Mouse (Mus musculus): Measurements from ENCODE around the gene Dhx29. TPM values are rescaled to one million over a fixed set of nuclear protein-coding genes. Genes with fewer than 3 reads are reported as not detected.

The Dhx29 gene
- 17.0 and 24.0 TPM in 2 replicates for total RNA-seq (2017)

DNA sequence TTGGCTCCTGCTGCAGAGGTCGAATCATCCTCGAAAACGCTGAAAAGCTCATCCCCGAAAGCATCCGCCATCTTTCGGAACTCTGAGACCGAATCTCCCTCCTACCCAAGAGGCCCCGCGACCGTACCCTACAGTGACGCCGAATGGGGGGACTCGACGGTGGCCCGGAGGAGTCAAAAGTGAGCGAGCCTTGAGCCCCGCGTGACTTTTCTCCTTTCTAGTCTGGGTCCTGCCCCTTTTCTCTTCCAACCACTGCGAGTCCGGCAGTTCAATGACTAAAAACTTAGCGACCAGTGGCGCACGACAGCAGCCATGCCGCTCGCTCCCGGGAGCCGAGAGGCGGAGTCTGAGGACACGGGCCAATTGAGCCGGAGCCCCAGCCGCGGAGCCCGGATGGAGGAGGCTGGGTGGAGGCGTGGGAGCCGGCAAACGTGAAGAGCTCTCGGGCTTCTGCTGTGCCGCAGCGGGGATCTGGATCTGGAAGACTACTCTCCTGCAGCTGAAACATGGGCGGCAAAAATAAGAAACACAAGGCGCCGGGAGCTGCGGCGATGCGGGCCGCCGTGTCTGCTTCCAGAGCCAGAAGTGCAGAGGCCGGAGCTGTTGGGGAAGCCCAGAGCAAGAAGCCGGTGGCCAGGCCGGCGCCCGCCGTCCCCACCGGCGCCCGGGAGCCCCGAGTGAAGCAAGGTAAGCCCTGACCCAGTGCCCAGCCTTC, at the start of gene Dhx29, which contains the start of gene Mtrex:
TSS of gene Dhx29 (plus strand) at position 168 of the 715 bp plus-strand sequence.
TSS of gene Mtrex (minus strand) at position 112 of the 715 bp plus-strand sequence.
- peak; percentile 97 to 98 for ATAC-seq (replicated peaks in 1 of 2; ENCODE audit: insufficient read depth in 1 of 2, low FRiP score in 2 of 2, low TSS enrichment in 1 of 2, low read depth in 1 of 2, poor library complexity in 2 of 2, severe bottlenecking in 2 of 2)

- ATAC-seq (replicated peaks in 1 of 2; ENCODE audit: insufficient read depth in 1 of 2, low FRiP score in 2 of 2, low TSS enrichment in 1 of 2, low read depth in 1 of 2, poor library complexity in 2 of 2, severe bottlenecking in 2 of 2): no peak
These were observed 40.0 kb upstream of the Dhx29 start for GRCm38 (mm10) chr13:112887234-112887633.

- no peak for ATAC-seq (replicated peaks in 1 of 2; ENCODE audit: insufficient read depth in 1 of 2, low FRiP score in 2 of 2, low TSS enrichment in 1 of 2, low read depth in 1 of 2, poor library complexity in 2 of 2, severe bottlenecking in 2 of 2)
These were observed 25.1 kb upstream of the Dhx29 start for GRCm38 (mm10) chr13:112902176-112902575.

DNA sequence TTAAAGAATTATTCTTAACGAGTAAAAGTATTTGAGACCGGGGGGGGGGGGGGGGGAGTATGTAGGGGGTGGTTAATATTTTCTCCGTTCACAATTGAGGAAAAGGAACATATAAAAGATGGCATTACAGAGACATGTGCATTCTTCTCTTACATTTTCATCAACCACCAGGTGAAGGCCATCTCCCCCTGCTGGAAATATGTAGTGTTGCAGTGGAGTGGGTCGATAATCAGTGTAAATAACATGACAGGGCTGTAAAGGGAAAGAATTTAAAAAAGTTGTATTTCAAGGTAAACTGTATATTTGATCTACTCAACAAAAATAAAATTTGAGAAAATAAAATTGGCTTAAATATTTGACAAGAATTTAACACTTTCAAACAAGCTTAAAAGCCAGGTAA, 17.6 kb upstream of the Dhx29 start:
- peak; percentile 67 to 69; a peak in 2 of 4 replicates for ATAC-seq (replicated peaks in 1 of 2; ENCODE audit: insufficient read depth in 1 of 2, low FRiP score in 2 of 2, low TSS enrichment in 1 of 2, low read depth in 1 of 2, poor library complexity in 2 of 2, severe bottlenecking in 2 of 2)

DNA sequence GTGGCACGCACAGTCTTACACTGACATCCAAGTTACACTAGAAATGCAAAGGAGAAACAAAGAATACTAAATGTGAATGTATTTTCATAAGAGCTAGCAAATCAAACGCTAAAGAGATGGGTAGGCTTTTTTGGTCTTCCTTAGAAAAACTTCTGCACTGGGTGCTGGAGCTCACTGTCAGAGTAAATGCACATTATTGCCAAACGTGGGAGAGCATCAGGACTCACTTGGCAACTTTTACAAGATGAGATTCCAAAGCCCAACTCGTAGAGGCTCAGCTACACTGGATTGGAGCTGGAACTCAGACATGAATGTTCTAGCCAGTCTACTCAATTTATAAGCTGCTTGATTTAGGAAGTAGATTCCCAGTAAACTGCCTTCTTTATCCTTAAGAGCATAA, 16.8 kb upstream of the Dhx29 start:
- ATAC-seq (replicated peaks in 1 of 2; ENCODE audit: insufficient read depth in 1 of 2, low FRiP score in 2 of 2, low TSS enrichment in 1 of 2, low read depth in 1 of 2, poor library complexity in 2 of 2, severe bottlenecking in 2 of 2): no peak

DNA sequence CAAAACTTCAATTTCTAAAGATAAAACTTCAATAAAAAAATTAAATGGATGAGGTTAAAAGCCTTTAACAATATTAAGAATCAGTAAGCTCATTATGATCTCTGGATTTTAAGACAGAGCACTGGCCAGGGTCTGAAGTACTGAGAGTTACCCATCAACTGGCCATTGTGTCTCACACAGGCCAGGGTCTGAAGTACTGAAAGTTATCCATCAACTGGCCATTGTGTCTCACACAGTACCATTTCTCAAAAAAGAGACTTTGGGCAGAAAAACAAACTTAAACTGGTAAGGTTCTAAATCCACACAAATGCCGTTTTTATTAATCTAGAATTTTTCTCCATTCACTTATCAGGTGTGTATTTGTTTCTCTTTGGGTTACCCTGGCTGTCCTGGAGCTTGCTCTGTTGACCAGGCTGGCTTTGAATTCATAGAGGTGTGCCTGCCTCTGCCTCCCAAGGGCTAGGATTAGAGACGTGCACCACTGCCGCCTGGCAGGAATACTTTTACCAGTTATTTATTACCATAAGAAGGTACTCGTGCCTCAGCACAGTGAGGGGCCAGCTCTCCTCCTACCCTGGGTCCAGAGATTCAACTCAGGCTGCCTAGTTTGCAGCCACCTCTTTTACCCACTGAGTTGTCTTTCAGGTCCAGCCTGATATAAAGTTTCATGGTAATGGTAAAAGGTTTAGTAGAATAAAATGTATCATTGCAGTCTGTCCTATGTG, 8.0 kb upstream of the Dhx29 start:
- no peak for ATAC-seq (replicated peaks in 1 of 2; ENCODE audit: insufficient read depth in 1 of 2, low FRiP score in 2 of 2, low TSS enrichment in 1 of 2, low read depth in 1 of 2, poor library complexity in 2 of 2, severe bottlenecking in 2 of 2)

GRCm38 (mm10) chr13:112920906-112921305, 6.3 kb upstream of the Dhx29 start:
- no peak for ATAC-seq (replicated peaks in 1 of 2; ENCODE audit: insufficient read depth in 1 of 2, low FRiP score in 2 of 2, low TSS enrichment in 1 of 2, low read depth in 1 of 2, poor library complexity in 2 of 2, severe bottlenecking in 2 of 2)

DNA sequence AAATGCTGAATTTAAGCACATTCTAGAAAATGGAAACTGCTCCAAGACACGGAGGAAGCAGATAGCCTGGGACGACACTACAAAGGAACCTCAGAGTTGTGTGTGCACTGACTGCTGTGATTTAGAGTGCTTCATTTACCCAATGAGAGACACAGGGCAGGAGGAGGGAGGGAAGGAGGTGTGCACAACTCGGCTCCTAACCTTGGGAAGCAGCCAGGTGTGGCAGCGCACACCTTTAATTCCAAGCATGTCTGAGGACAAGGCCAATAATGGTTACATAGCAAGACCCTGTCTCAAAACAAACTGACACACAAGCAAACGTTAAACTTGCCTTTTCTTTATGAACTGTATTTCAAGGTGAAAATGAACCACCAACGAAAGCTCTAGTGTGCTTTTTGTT, 2.0 kb upstream of the Dhx29 start:
- no peak for ATAC-seq (replicated peaks in 1 of 2; ENCODE audit: insufficient read depth in 1 of 2, low FRiP score in 2 of 2, low TSS enrichment in 1 of 2, low read depth in 1 of 2, poor library complexity in 2 of 2, severe bottlenecking in 2 of 2)

DNA sequence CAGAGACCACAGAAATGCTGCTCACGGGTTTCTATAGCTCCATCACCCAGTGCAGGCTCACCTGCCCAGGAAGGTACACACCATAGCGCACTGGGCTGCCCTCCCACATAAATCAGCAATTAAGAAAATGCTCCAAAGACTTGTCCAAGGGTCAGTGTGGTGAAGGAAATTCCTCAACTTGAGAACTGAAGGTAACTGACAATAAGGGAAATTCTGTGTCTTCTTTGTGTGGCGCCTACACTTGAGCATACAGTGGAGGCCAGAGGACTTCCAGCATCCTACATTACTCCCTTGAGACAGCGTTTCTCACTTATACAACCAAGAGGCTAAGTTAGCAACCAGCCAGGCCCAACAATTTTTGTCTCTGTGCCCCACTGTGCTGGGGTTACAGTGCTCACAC, 1.3 kb upstream of the Dhx29 start:
- no peak for ATAC-seq (replicated peaks in 1 of 2; ENCODE audit: insufficient read depth in 1 of 2, low FRiP score in 2 of 2, low TSS enrichment in 1 of 2, low read depth in 1 of 2, poor library complexity in 2 of 2, severe bottlenecking in 2 of 2)

DNA sequence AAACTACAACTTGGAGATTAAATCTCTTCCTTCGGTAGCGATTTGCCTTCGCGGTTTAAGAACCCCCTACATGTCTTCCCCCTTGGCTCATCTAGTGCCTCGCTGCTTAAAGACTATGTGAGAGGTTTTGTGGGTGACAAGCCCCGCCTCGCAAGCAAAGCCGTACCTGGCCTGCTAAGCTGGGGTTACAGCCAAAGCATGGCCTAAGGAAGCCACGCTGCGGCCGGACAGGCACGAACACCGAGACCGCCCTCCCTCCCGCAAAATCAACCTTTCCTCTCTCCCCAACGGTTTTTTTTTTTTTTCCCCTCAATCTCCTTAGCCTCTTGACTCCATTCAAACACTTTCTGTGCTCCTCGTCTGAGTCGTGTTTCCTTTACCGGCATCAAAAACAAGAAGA, 458 bp upstream of the Dhx29 start:
- ATAC-seq (replicated peaks in 1 of 2; ENCODE audit: insufficient read depth in 1 of 2, low FRiP score in 2 of 2, low TSS enrichment in 1 of 2, low read depth in 1 of 2, poor library complexity in 2 of 2, severe bottlenecking in 2 of 2): peak in 1 of 2 experiments; percentile 30; a peak in 2 of 4 replicates

- no peak for ATAC-seq (replicated peaks in 1 of 2; ENCODE audit: insufficient read depth in 1 of 2, low FRiP score in 2 of 2, low TSS enrichment in 1 of 2, low read depth in 1 of 2, poor library complexity in 2 of 2, severe bottlenecking in 2 of 2)
These were observed 899 bp downstream of the Dhx29 start for GRCm38 (mm10) chr13:112928038-112928668.

GRCm38 (mm10) chr13:112938130-112938529, 10.9 kb downstream of the Dhx29 start:
- no peak for ATAC-seq (replicated peaks in 1 of 2; ENCODE audit: insufficient read depth in 1 of 2, low FRiP score in 2 of 2, low TSS enrichment in 1 of 2, low read depth in 1 of 2, poor library complexity in 2 of 2, severe bottlenecking in 2 of 2)

GRCm38 (mm10) chr13:112941879-112942330, 14.7 kb downstream of the Dhx29 start:
- ATAC-seq (replicated peaks in 1 of 2; ENCODE audit: insufficient read depth in 1 of 2, low FRiP score in 2 of 2, low TSS enrichment in 1 of 2, low read depth in 1 of 2, poor library complexity in 2 of 2, severe bottlenecking in 2 of 2): no peak

- ATAC-seq (replicated peaks in 1 of 2; ENCODE audit: insufficient read depth in 1 of 2, low FRiP score in 2 of 2, low TSS enrichment in 1 of 2, low read depth in 1 of 2, poor library complexity in 2 of 2, severe bottlenecking in 2 of 2): no peak
These were observed 18.1 kb downstream of the Dhx29 start for GRCm38 (mm10) chr13:112945312-112945711.

- ATAC-seq (replicated peaks in 1 of 2; ENCODE audit: insufficient read depth in 1 of 2, low FRiP score in 2 of 2, low TSS enrichment in 1 of 2, low read depth in 1 of 2, poor library complexity in 2 of 2, severe bottlenecking in 2 of 2): peak; percentile 46 to 80; a peak in 2 of 4 replicates
These were observed 18.6 kb downstream of the Dhx29 start for GRCm38 (mm10) chr13:112945900-112946299.

GRCm38 (mm10) chr13:112954067-112954466, 26.8 kb downstream of the Dhx29 start:
- no peak for ATAC-seq (replicated peaks in 1 of 2; ENCODE audit: insufficient read depth in 1 of 2, low FRiP score in 2 of 2, low TSS enrichment in 1 of 2, low read depth in 1 of 2, poor library complexity in 2 of 2, severe bottlenecking in 2 of 2)

GRCm38 (mm10) chr13:112963081-112963480, 35.8 kb downstream of the Dhx29 start:
- no peak for ATAC-seq (replicated peaks in 1 of 2; ENCODE audit: insufficient read depth in 1 of 2, low FRiP score in 2 of 2, low TSS enrichment in 1 of 2, low read depth in 1 of 2, poor library complexity in 2 of 2, severe bottlenecking in 2 of 2)

DNA sequence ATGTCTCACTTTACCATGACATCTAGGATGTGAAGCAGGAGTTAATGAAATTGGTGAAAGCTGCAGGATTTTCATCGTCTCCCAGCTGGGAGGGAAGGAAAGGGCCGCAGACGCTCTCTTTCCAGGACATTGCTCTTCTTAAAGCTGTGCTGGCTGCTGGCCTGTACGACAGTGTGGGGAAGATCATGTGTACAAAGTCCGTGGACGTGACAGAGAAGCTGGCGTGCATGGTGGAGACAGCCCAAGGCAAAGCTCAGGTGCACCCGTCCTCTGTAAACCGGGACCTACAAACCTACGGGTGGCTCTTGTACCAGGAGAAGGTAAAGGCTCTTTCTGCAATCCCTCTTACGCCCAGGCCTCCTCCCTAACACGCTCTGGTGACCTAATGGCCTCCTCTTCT, 37.2 kb downstream of the Dhx29 start:
- no peak for ATAC-seq (replicated peaks in 1 of 2; ENCODE audit: insufficient read depth in 1 of 2, low FRiP score in 2 of 2, low TSS enrichment in 1 of 2, low read depth in 1 of 2, poor library complexity in 2 of 2, severe bottlenecking in 2 of 2)
